Mouse (Mus musculus) limb, embryonic 13.5 days (tissue): ENCODE data around the gene Trim75. TPM values are rescaled to one million over a fixed set of nuclear protein-coding genes. Genes with fewer than 3 reads are reported as not detected.

Experiments
- ATAC-seq: fragments of 200-750 bp; cut with Nextera tagmentation; 2 replicates; pipeline ENCODE4 v1.8.0; 2017; ENCODE audit warnings: low read depth, moderate number of reproducible peaks, moderate TSS enrichment; ENCODE audit not compliant: low FRiP score
- H3K27ac ChIP-seq: fragments of 300-500 bp; sonication (generic); 2 replicates; pipeline ENCODE4 v1.5.1; 2015; ENCODE audit warnings: inconsistent platforms, mild to moderate bottlenecking, moderate library complexity
- H3K27me3 ChIP-seq: fragments of 300-500 bp; sonication (generic); 2 replicates; pipeline ENCODE4 v1.6.1; 2015; ENCODE audit warnings: mild to moderate bottlenecking, inconsistent platforms
- H3K36me3 ChIP-seq: fragments of 300-500 bp; sonication (generic); 2 replicates; pipeline ENCODE4 v1.6.1; 2015; ENCODE audit warnings: inconsistent platforms, mild to moderate bottlenecking, moderate library complexity
- H3K4me1 ChIP-seq: fragments of 300-500 bp; sonication (generic); 2 replicates; pipeline ENCODE4 v1.6.1; 2015; ENCODE audit warnings: inconsistent platforms
- H3K4me2 ChIP-seq: fragments of 300-500 bp; sonication (generic); replicated peaks from 2 replicates; pipeline ENCODE4 v1.6.1; 2015; ENCODE audit warnings: inconsistent platforms, mild to moderate bottlenecking, moderate library complexity
- H3K4me3 ChIP-seq: fragments of 300-500 bp; sonication (generic); 2 replicates; pipeline ENCODE4 v1.5.1; 2015; ENCODE audit warnings: moderate library complexity, mild to moderate bottlenecking, inconsistent platforms
- H3K9ac ChIP-seq: fragments of 300-500 bp; sonication (generic); 2 replicates; pipeline ENCODE4 v1.6.1; 2015; ENCODE audit warnings: mild to moderate bottlenecking, inconsistent platforms
- H3K9me3 ChIP-seq: fragments of 300-500 bp; sonication (generic); 2 replicates; pipeline ENCODE4 v1.6.1; 2016; ENCODE audit warnings: inconsistent platforms
- WGBS: fragments of 180-500 bp; shearing (Covaris S2); methylation state at CpG from one replicate; pipeline ENCODE4 v1.1.7; 2015; 5-methylcytosine and 5-hydroxymethylcytosine counted together
- polyA plus RNA-seq: library from polyadenylated mRNA; unstranded; fragments of >200 nt; fragmentation: Nextera tagmentation; extraction: Ambion mirVana; gene quantifications from 2 replicates; pipeline ENCODE4 v1.2.1, GENCODE M21; 2015

The Trim75 gene
- polyA plus RNA-seq, 1 experiment from 2014 or later: not detected

DNA sequence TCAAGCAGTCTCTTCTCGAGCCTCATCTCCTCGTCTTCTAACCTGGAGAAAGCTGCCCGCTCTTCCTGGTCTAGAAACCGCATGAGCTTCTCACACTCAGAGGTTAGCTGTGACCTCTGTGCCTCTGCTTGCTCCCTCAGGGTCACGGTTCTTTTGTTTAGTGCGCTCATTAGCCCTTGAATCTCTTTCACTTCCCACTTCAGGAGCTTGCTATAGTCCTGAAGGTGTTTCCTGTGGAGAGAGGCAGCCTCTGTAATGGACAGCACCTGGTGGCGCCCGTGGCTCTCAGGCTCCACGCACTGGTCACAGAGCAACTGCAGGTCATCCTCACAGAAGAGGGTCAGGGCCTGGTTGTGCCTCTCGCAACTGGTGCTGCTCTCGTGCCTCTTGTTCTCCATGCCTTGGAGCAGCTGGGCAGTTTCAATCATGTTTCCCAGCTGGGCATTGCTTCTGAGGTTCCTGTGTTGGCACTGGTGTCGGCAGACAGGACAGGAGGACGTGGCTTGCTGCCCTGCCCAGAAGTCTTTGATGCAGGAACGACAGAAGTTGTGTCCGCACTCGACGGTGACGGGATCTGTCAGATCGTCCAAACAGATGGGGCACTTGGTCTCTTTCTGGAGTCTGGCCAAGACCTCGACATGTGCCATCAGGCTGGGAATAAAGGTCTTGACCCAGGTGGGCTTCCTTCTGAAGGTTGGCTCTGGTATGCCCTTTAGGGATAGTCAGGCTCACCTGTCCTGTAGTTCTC, 4.3 kb downstream of the Trim75 start:
- no peak overlapping the region for H3K27ac ChIP-seq
- WGBS: 69% methylated on average over 20 of the region's 20 CpGs
- H3K9ac ChIP-seq: no peak overlapping the region
- no peaks in the 10 kb centered on the region for H3K27me3 ChIP-seq
- H3K36me3 ChIP-seq: no peaks in the 10 kb centered on the region
- ATAC-seq: no peak
- no peak overlapping the region for H3K4me3 ChIP-seq
- H3K4me1 ChIP-seq: no peaks in the 10 kb centered on the region
- H3K9me3 ChIP-seq: no peaks in the 10 kb centered on the region
- H3K4me2 ChIP-seq: no peak overlapping the region

- H3K27me3 ChIP-seq: no peaks in the 10 kb centered on the region
- no peak overlapping the region for H3K4me2 ChIP-seq
- no peak overlapping the region for H3K27ac ChIP-seq
- no peak overlapping the region for H3K9ac ChIP-seq
- H3K36me3 ChIP-seq: peaks cover 32% of the 10 kb centered on the region
- no peaks in the 10 kb centered on the region for H3K9me3 ChIP-seq
- no peak for ATAC-seq
- no peak overlapping the region for H3K4me3 ChIP-seq
- no peaks in the 10 kb centered on the region for H3K4me1 ChIP-seq
Observed at GRCm38 (mm10) chr8:64962836-64963235, 24.8 kb downstream of the Trim75 start.

DNA sequence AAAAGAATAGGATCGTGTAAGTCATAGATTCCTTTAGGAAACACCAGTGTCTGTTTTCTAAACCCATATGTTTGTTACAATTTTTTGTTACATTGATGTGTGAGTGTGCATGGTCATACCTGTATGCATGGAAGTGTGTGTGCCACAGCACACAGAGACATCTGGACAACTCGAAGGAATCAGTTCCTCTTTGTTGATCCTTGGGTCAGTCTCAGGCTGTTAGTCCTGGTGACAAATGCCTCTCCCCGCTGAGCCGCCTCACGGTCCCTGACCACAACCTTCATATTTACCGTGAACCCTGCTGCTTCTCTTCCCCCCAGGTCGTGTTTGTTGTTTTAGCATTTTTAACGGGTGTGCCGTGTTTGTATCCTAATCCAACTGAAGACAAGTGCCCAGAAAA, 28.6 kb downstream of the Trim75 start:
- H3K4me2 ChIP-seq: no peak overlapping the region
- H3K27ac ChIP-seq: no peak overlapping the region
- no peaks in the 10 kb centered on the region for H3K4me1 ChIP-seq
- H3K27me3 ChIP-seq: no peaks in the 10 kb centered on the region
- no peak for ATAC-seq
- 85% methylated on average over 9 of the region's 9 CpGs for WGBS
- H3K9me3 ChIP-seq: no peaks in the 10 kb centered on the region
- no peak overlapping the region for H3K4me3 ChIP-seq
- H3K9ac ChIP-seq: no peak overlapping the region
- H3K36me3 ChIP-seq: peaks cover 23% of the 10 kb centered on the region

DNA sequence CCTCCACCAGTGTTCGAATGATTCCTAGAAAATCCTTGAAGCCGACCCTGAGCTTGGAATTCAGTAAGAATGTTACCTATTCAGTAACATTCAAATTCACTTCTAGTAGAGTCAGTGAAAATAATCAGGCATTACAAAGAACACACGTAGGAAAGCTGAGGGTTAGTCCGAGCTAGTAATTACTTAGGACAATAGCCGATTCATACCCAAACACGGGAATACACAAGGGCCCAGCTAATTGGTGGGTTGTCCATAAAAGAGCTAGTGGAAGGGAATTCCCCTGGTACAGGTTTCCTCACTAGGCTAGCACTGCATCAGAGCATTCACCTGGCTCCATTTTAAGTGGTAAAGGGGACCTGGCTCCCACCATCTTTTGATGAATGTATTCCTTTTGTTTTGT, 35.5 kb downstream of the Trim75 start:
- 0 out of 2 replicates have a peak, but pooled peaks cover 4% of the 10 kb centered on the region for H3K9me3 ChIP-seq
- H3K4me3 ChIP-seq: no peak overlapping the region
- no peak overlapping the region for H3K4me2 ChIP-seq
- no peaks in the 10 kb centered on the region for H3K27me3 ChIP-seq
- H3K36me3 ChIP-seq: peaks cover 3% of the 10 kb centered on the region; the same call in 1 of the 2 replicates
- H3K4me1 ChIP-seq: 0 out of 2 replicates have a peak, but pooled peaks cover 2% of the 10 kb centered on the region
- no peak overlapping the region for H3K27ac ChIP-seq
- 76% methylated on average over 6 of the region's 6 CpGs for WGBS
- no peak for ATAC-seq
- no peak overlapping the region for H3K9ac ChIP-seq

DNA sequence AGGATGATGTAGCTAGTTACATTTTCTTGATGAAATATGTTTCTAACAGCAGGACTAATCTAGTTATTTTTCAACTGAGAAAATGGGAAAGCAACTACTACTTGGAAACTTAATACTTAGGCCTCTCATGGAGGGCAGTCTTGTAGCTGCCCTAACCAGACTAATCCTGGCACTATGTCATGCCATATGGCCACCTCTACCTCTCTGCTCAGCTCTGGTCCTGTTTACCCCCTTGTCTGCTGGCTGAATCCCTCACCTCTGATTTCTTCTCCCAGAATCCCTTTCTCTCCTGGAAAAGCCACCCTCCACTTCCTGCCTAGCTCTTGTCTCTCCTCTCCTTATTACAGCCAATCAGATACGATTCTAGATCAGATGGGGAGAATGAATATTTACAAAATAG, 39.3 kb downstream of the Trim75 start:
- H3K9ac ChIP-seq: no peak overlapping the region
- ATAC-seq: no peak
- peaks cover 8% of the 10 kb centered on the region; the same call in 1 of the 2 replicates for H3K27me3 ChIP-seq
- 0 out of 2 replicates have a peak, but pooled peaks cover 2% of the 10 kb centered on the region for H3K4me1 ChIP-seq
- H3K4me2 ChIP-seq: no peak overlapping the region
- WGBS: 91% methylated on average over 1 of the region's 1 CpGs
- 0 out of 2 replicates have a peak, but pooled peaks cover 4% of the 10 kb centered on the region for H3K9me3 ChIP-seq
- no peak overlapping the region for H3K4me3 ChIP-seq
- H3K36me3 ChIP-seq: no peaks in the 10 kb centered on the region
- no peak overlapping the region for H3K27ac ChIP-seq

DNA sequence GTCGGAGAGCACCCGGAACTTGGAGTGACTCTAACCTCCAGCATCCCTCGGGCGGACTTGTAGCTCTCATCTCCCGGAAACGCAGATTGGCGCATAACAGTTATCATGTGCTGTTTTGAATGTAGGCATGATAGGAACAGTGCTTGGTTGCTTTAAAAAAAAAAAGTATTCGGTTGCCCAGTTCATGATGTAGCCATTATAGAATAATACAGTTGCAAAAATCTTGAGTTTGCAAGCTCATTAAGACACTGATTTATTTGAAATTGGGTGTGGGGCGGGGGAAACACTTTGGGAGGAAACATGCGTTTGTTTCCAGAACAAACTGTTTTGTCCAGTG, 40.0 kb downstream of the Trim75 start:
- Histone ChIP-seq H3K9me3 (0 out of 2 replicates have a peak, but pooled peaks cover 4% of the 10 kb centered on the region), H3K27me3 (peaks cover 15% of the 10 kb centered on the region), H3K27ac (no peak overlapping the region), H3K9ac (peak overlapping the region; percentile 70), H3K36me3 (no peaks in the 10 kb centered on the region), H3K4me2 (peak overlapping the region; percentile 74), H3K4me1 (0 out of 2 replicates have a peak, but pooled peaks cover 2% of the 10 kb centered on the region), H3K4me3 (peak overlapping the region; percentile 78)
- WGBS: 11% methylated on average over 10 of the region's 10 CpGs
- ATAC-seq: no peak

- Histone ChIP-seq H3K9me3 (0 out of 2 replicates have a peak, but pooled peaks cover 4% of the 10 kb centered on the region), H3K4me3 (peak within 1 kb of the TSS; percentile 78), H3K27ac (peak within 1 kb of the TSS; percentile 55), H3K9ac (peak within 1 kb of the TSS; percentile 70), H3K4me1 (0 out of 2 replicates have a peak, but pooled peaks cover 2% of the 10 kb centered on the region), H3K27me3 (peaks cover 22% of the 10 kb centered on the region), H3K36me3 (no peaks in the 10 kb centered on the region), H3K4me2 (peak within 1 kb of the TSS; percentile 74)
- ATAC-seq: peak; percentile 94
- 1% methylated on average over 66 of the region's 73 CpGs for WGBS
Observed at GRCm38 (mm10) chr8:64946820-64947697, 40.6 kb downstream of the Trim75 start, which contains the start of gene Tmem192. Tmem192 (plus strand) TSS chr8:64947185.

- ATAC-seq: no peak
- Histone ChIP-seq H3K27ac (no peak overlapping the region), H3K9ac (no peak overlapping the region), H3K4me3 (peak overlapping the region; percentile 78), H3K4me1 (0 out of 2 replicates have a peak, but pooled peaks cover 2% of the 10 kb centered on the region), H3K4me2 (peak overlapping the region; percentile 74; the same call in 1 of the 2 replicates), H3K27me3 (peaks cover 25% of the 10 kb centered on the region), H3K36me3 (no peaks in the 10 kb centered on the region), H3K9me3 (0 out of 2 replicates have a peak, but pooled peaks cover 4% of the 10 kb centered on the region)
- WGBS: 62% methylated on average over 8 of the region's 8 CpGs
Observed at GRCm38 (mm10) chr8:64946441-64946819, 41.2 kb downstream of the Trim75 start.

- Histone ChIP-seq H3K9me3 (0 out of 2 replicates have a peak, but pooled peaks cover 4% of the 10 kb centered on the region), H3K9ac (no peak overlapping the region), H3K4me2 (no peak overlapping the region), H3K4me1 (0 out of 2 replicates have a peak, but pooled peaks cover 2% of the 10 kb centered on the region), H3K27ac (no peak overlapping the region), H3K36me3 (no peaks in the 10 kb centered on the region), H3K27me3 (peaks cover 25% of the 10 kb centered on the region), H3K4me3 (no peak overlapping the region)
- 76% methylated on average over 7 of the region's 7 CpGs for WGBS
- no peak for ATAC-seq
Observed at GRCm38 (mm10) chr8:64945606-64946005, 42.0 kb downstream of the Trim75 start.

DNA sequence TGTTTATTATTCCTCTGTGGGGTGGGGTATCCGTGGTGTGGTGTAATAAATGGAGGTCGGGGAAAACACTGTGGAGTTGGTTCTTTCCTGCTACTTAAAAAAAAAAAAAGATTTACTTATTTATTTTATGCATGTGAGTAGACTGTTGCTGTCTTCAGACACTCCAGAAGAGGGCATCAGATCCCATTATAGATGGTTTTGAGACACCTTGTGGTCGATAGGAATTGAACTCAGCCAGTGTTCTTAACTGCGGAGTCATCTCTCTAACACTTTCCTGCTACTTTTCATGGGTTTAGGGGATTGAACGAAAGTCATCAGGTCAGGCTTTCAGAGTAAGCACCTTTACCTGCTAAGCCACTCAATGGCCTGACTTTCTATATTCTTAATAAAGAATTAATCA, 42.8 kb downstream of the Trim75 start:
- Histone ChIP-seq H3K27ac (no peak overlapping the region), H3K27me3 (peaks cover 25% of the 10 kb centered on the region), H3K36me3 (no peaks in the 10 kb centered on the region), H3K9ac (no peak overlapping the region), H3K4me3 (no peak overlapping the region), H3K4me1 (0 out of 2 replicates have a peak, but pooled peaks cover 2% of the 10 kb centered on the region), H3K9me3 (no peaks in the 10 kb centered on the region), H3K4me2 (no peak overlapping the region)
- ATAC-seq: no peak
- WGBS: 21% methylated on average over 5 of the region's 5 CpGs

GRCm38 (mm10) chr8:64942946-64943345, 44.7 kb downstream of the Trim75 start:
- Histone ChIP-seq H3K4me2 (no peak overlapping the region), H3K27ac (no peak overlapping the region), H3K36me3 (no peaks in the 10 kb centered on the region), H3K27me3 (peaks cover 25% of the 10 kb centered on the region), H3K4me3 (no peak overlapping the region), H3K9ac (no peak overlapping the region), H3K9me3 (no peaks in the 10 kb centered on the region), H3K4me1 (0 out of 2 replicates have a peak, but pooled peaks cover 2% of the 10 kb centered on the region)
- WGBS: 22% methylated on average over 5 of the region's 5 CpGs
- no peak for ATAC-seq

GRCm38 (mm10) chr8:64941495-64941894, 46.1 kb downstream of the Trim75 start:
- Histone ChIP-seq H3K9ac (no peak overlapping the region), H3K4me2 (no peak overlapping the region), H3K36me3 (no peaks in the 10 kb centered on the region), H3K27me3 (peaks cover 25% of the 10 kb centered on the region), H3K4me3 (no peak overlapping the region), H3K9me3 (no peaks in the 10 kb centered on the region), H3K4me1 (no peaks in the 10 kb centered on the region), H3K27ac (no peak overlapping the region)
- peak; percentile 28; the same call in 1 of the 2 replicates for ATAC-seq
- WGBS: 10% methylated on average over 9 of the region's 9 CpGs
